Mouse (Mus musculus) erythroblast, embryonic 14.5 days (primary cell): ENCODE measurements around the gene Letm1.

ENCODE experiments used
- GATA1 ChIP-seq: IDR thresholded peaks from 2 replicates; pipeline ENCODE4 v1.6.1; 2012; ENCODE audit warnings: low read length, inconsistent platforms, mixed read lengths
- TAL1 ChIP-seq: IDR thresholded peaks from 3 replicates; pipeline ENCODE4 v1.6.1; 2012; ENCODE audit warnings: low read length, inconsistent platforms, mixed read lengths

DNA sequence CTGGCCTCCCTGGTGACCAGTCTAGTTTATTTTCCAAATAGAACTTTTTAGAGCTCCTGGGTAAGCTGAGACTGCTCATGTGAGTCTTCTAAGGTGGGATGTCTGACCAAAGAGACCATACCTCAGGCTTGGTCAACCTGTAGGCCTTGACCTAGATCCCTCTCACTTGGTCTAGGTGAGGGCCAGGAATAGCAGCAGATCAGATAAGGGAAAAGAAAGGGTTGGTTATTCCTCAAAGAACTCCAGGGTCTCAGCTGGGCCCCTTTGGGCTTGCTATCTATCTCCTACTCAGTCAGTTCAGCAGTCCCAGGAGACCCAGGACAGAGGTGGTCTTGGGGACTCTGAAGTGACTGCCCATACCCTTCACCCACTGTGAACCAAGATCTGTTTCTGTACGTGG, 85.1 kb downstream of the Letm1 start:
- TF ChIP-seq GATA1 (peak; percentile 69), TAL1 (no peak)
